Comparison of ENCODE assay signal across 11 mouse cellular contexts in genomic region chr4:141271228-141271627, GRCm38 (mm10). TPM values are rescaled to one million over a fixed set of nuclear protein-coding genes. Genes with fewer than 3 reads are reported as not detected.
A peak's percentile ranks its signal among the peaks of the same experiment; 100 is the strongest.
DNase-seq lines count a peak whose midpoint lies in the region; ATAC-seq and TF ChIP-seq lines count a peak whose summit lies in the region.
"Had no signal": no experiment of that assay in that cellular context is flagged by ENCODE, and none has a peak within 500 bp of the region (broad histone marks: within the 10 kb centered on the region; RNA-seq: fewer than 3 reads in every experiment).

No protein-coding gene starts in this region.

- H3K9ac ChIP-seq in lung, embryonic 15.5 days, result no peak overlapping the region
- peak overlapping the region; percentile 49; the same call in 1 of the 2 replicates for H3K9ac ChIP-seq in ES-E14 (ENCODE audit: insufficient read depth, low read depth, low read length, poor library complexity, severe bottlenecking)
- H3K9ac ChIP-seq in stomach, embryonic 16.5 days (ENCODE audit: low read length), result no peak overlapping the region
- H3K9ac ChIP-seq: hindbrain, embryonic 12.5 days; neural tube, embryonic 13.5 days had no signal

- in situ Hi-C loops in ES-E14 (cut with MboI; ENCODE audit: low sequenced_read_pairs in 2 of 2, unreplicated experiment in 2 of 2), result no loop called here

- ATAC-seq in lung, embryonic 15.5 days (ENCODE audit: borderline replicate concordance, extremely low read depth, low FRiP score, low TSS enrichment), result no peak
- ATAC-seq in stomach, embryonic 16.5 days (ENCODE audit: insufficient read depth, low FRiP score), result no peak
- no peak for ATAC-seq in erythroid progenitor cell, adult 5-6 weeks (replicated peaks; ENCODE audit: low FRiP score, poor library complexity, severe bottlenecking)

- H3K27ac ChIP-seq in lung, embryonic 15.5 days, result peak overlapping the region; percentile 16; the same call in 1 of the 2 replicates
- H3K27ac ChIP-seq in ES-E14 (ENCODE audit: insufficient read depth, low read depth, low read length, poor library complexity, severe bottlenecking), result 0 out of 2 replicates have a peak overlapping the region, but pooled peaks have one; percentile 24
- no peak overlapping the region for H3K27ac ChIP-seq in embryonic fibroblast, embryonic 13.5 days (ENCODE audit: insufficient read depth, low read length)
- H3K27ac ChIP-seq in stomach, embryonic 16.5 days (ENCODE audit: low read length), result peak overlapping the region; percentile 66; the same call in 1 of the 2 replicates
- H3K27ac ChIP-seq: hindbrain, embryonic 12.5 days; neural tube, embryonic 13.5 days had no signal

- 75% methylated on average over 6 of the region's 7 CpGs for WGBS in lung, embryonic 15.5 days
- 80% methylated on average over 7 of the region's 7 CpGs for WGBS in stomach, embryonic 16.5 days

- TF ChIP-seq POLR2A in embryonic fibroblast, embryonic 13.5 days (IDR thresholded peaks at IDR 0.05; ENCODE audit: low read depth, low read length), result no peak

- peaks cover 39% of the 10 kb centered on the region for H3K4me1 ChIP-seq in lung, embryonic 15.5 days
- H3K4me1 ChIP-seq in ES-E14 (ENCODE audit: control insufficient read depth in 2 of 2, insufficient read depth in 2 of 2, low read length in 2 of 2, poor library complexity in 1 of 2), result peaks cover 7 to 38% of the 10 kb centered on the region in 2 experiments
- H3K4me1 ChIP-seq in embryonic fibroblast, embryonic 13.5 days (ENCODE audit: control insufficient read depth, insufficient read depth, low read length), result peaks cover 17% of the 10 kb centered on the region; the same call in 1 of the 2 replicates
- peaks cover 27% of the 10 kb centered on the region for H3K4me1 ChIP-seq in stomach, embryonic 16.5 days (ENCODE audit: control insufficient read depth, insufficient read depth, low read length)

- no peak for DNase-seq in lung, postnatal 14 days
- no peak for DNase-seq in ES-E14 (ENCODE audit: low read depth, low spot score)
- no peak for DNase-seq in adrenal gland, postnatal 4 days (ENCODE audit: low spot score in 2 of 2)
- DNase-seq: cerebellum, postnatal 10 days; right cerebral cortex, postnatal 4 days had no signal

- peak; percentile 41; the same call in 1 of the 2 replicates for TF ChIP-seq CTCF in embryonic fibroblast, embryonic 13.5 days (IDR thresholded peaks at IDR 0.05; ENCODE audit: borderline replicate concordance, insufficient read depth, low read length)

- H3K4me2 ChIP-seq in lung, embryonic 15.5 days, result no peak overlapping the region
- no peak overlapping the region for H3K4me2 ChIP-seq in stomach, embryonic 16.5 days (ENCODE audit: low read depth, low read length)
- H3K4me2 ChIP-seq: hindbrain, embryonic 12.5 days; neural tube, embryonic 13.5 days had no signal

- H3K9me3 ChIP-seq in lung, embryonic 15.5 days, result no peaks in the 10 kb centered on the region
- no peaks in the 10 kb centered on the region for H3K9me3 ChIP-seq in ES-E14 (ENCODE audit: control insufficient read depth, insufficient read depth, low read depth, low read length)
- H3K9me3 ChIP-seq in stomach, embryonic 16.5 days (replicated peaks; ENCODE audit: control insufficient read depth, low read length), result no peaks in the 10 kb centered on the region
- H3K9me3 ChIP-seq: neural tube, embryonic 13.5 days had no signal

- no peaks in the 10 kb centered on the region for H3K27me3 ChIP-seq in lung, embryonic 15.5 days
- no peaks in the 10 kb centered on the region for H3K27me3 ChIP-seq in stomach, embryonic 16.5 days (ENCODE audit: control insufficient read depth, insufficient read depth, low read length)
- H3K27me3 ChIP-seq: neural tube, embryonic 13.5 days had no signal

- no peak overlapping the region for H3K4me3 ChIP-seq in lung, embryonic 15.5 days
- H3K4me3 ChIP-seq in ES-E14 (ENCODE audit: insufficient read depth in 1 of 2, low read depth in 1 of 2, low read length in 2 of 2, poor library complexity in 1 of 2, severe bottlenecking in 1 of 2), result no peak overlapping the region
- no peak overlapping the region for H3K4me3 ChIP-seq in embryonic fibroblast, embryonic 13.5 days (ENCODE audit: insufficient read depth, low read length)
- no peak overlapping the region for H3K4me3 ChIP-seq in stomach, embryonic 16.5 days (replicated peaks; ENCODE audit: low read length)
- H3K4me3 ChIP-seq: hindbrain, embryonic 12.5 days; neural tube, embryonic 13.5 days had no signal

- no peaks in the 10 kb centered on the region for H3K36me3 ChIP-seq in lung, embryonic 15.5 days
- H3K36me3 ChIP-seq in ES-E14 (ENCODE audit: control insufficient read depth, insufficient read depth, low read length, poor library complexity, severe bottlenecking), result no peaks in the 10 kb centered on the region
- H3K36me3 ChIP-seq in stomach, embryonic 16.5 days (ENCODE audit: control insufficient read depth, insufficient read depth, low read length), result no peaks in the 10 kb centered on the region
- H3K36me3 ChIP-seq: hindbrain, embryonic 12.5 days; neural tube, embryonic 13.5 days had no signal

TF ChIP-seq in ES-E14, 5 proteins besides CTCF, POLR2A, EP300 and RAD21:
- TF ChIP-seq ZNF384 (IDR thresholded peaks at IDR 0.05; ENCODE audit: low read depth, low read length) (no peak), HCFC1 (IDR thresholded peaks at IDR 0.05; ENCODE audit: borderline replicate concordance, insufficient read depth, low read length) (no peak), CHD2 (IDR thresholded peaks at IDR 0.05; ENCODE audit: low read depth, low read length) (no peak), ZC3H11A (IDR thresholded peaks at IDR 0.05; ENCODE audit: borderline replicate concordance, low read depth, low read length) (no peak), MAFK (IDR thresholded peaks at IDR 0.05; ENCODE audit: insufficient read depth, low read depth, low read length) (no peak)

RNA-seq across cellular contexts. Expression of gene Epha2, which starts 29.8 kb away (rescaled TPM):
- polyA plus RNA-seq in lung, embryonic 15.5 days (2015; fragmentation: Nextera tagmentation; extraction: Ambion mirVana), result 10.8 and 11.0 TPM in 2 replicates
- total RNA-seq in ES-E14 (2012; rRNA removed), result 256 and 507 TPM in 2 replicates
- 16.7 and 28.6 TPM in 2 replicates for polyA plus RNA-seq in embryonic fibroblast, embryonic 13.5 days (2011; ENCODE audit: insufficient read length, low read depth, missing spikeins)
- 9.5 and 12.1 TPM in 2 replicates for polyA plus RNA-seq in stomach, embryonic 16.5 days (2015; fragmentation: Nextera tagmentation; extraction: Ambion mirVana)
- total RNA-seq in adrenal gland, postnatal 4 days (2021), result 10 to 100 TPM; 19.0 to 21.5 TPM
- total RNA-seq in erythroid progenitor cell, adult 5-6 weeks (2015; ENCODE audit: low replicate concordance), result 1.3 TPM in 1 of 2 replicates, not detected in the other
- 0.39 TPM in 1 of 2 replicates, not detected in the other for total RNA-seq in erythroid progenitor cell, adult 5-6 weeks (2017; ENCODE audit: low replicate concordance)

RNA-seq across cellular contexts. Expression of gene Arhgef19, which starts 31.9 kb away (rescaled TPM):
- polyA plus RNA-seq in lung, embryonic 15.5 days (2015; fragmentation: Nextera tagmentation; extraction: Ambion mirVana), result 19.2 and 20.5 TPM in 2 replicates
- 1.7 and 2.3 TPM in 2 replicates for total RNA-seq in ES-E14 (2012; rRNA removed)
- polyA plus RNA-seq in embryonic fibroblast, embryonic 13.5 days (2011; ENCODE audit: insufficient read length, low read depth, missing spikeins), result 15.2 and 16.4 TPM in 2 replicates
- 16.1 and 18.9 TPM in 2 replicates for polyA plus RNA-seq in stomach, embryonic 16.5 days (2015; fragmentation: Nextera tagmentation; extraction: Ambion mirVana)
- total RNA-seq in adrenal gland, postnatal 4 days (2021), result 10 to 100 TPM; 37.5 to 39.2 TPM
- total RNA-seq in erythroid progenitor cell, adult 5-6 weeks (2015; ENCODE audit: low replicate concordance), result not detected in 2 replicates
- not detected in 2 replicates for total RNA-seq in erythroid progenitor cell, adult 5-6 weeks (2017; ENCODE audit: low replicate concordance)

RNA-seq across cellular contexts. Expression of gene Rsg1, which starts 57.5 kb away (rescaled TPM):
- polyA plus RNA-seq in lung, embryonic 15.5 days (2015; fragmentation: Nextera tagmentation; extraction: Ambion mirVana), result 5.9 and 6.0 TPM in 2 replicates
- 2.9 and 4.7 TPM in 2 replicates for total RNA-seq in ES-E14 (2012; rRNA removed)
- polyA plus RNA-seq in embryonic fibroblast, embryonic 13.5 days (2011; ENCODE audit: insufficient read length, low read depth, missing spikeins), result 1.3 and 2.1 TPM in 2 replicates
- polyA plus RNA-seq in stomach, embryonic 16.5 days (2015; fragmentation: Nextera tagmentation; extraction: Ambion mirVana), result 5.5 and 5.6 TPM in 2 replicates
- total RNA-seq in adrenal gland, postnatal 4 days (2021), result 1 to 10 TPM; 2.5 to 2.7 TPM
- total RNA-seq in erythroid progenitor cell, adult 5-6 weeks (2015; ENCODE audit: low replicate concordance), result not detected in 2 replicates
- total RNA-seq in erythroid progenitor cell, adult 5-6 weeks (2017; ENCODE audit: low replicate concordance), result not detected in 2 replicates

Comparison
In these comparisons a context has a peak if more than half of its experiments do, and no peak if none do; other contexts are left out.
1. RNA of gene Epha2, which starts 29.8 kb away (total RNA-seq): 256 to 507 TPM in ES-E14; 19.0 to 21.5 TPM in adrenal gland, postnatal 4 days and 0.39 to 1.3 TPM in erythroid progenitor cell, adult 5-6 weeks; every median in the first group is over 10 times any median in the second.
2. RNA of gene Arhgef19, which starts 31.9 kb away (total RNA-seq): 37.5 to 39.2 TPM in adrenal gland, postnatal 4 days; 1.7 to 2.3 TPM in ES-E14 and not detected in erythroid progenitor cell, adult 5-6 weeks; every median in the first group is over 10 times any median in the second.